Mouse (Mus musculus): ENCODE measurements around the gene Cx3cr1. TPM values are rescaled to one million over a fixed set of nuclear protein-coding genes. Genes with fewer than 3 reads are reported as not detected.

Cx3cr1 gene
- 2.8 and 4.7 TPM in 2 replicates for polyA plus RNA-seq (2012; rRNA removed)

GRCm38 (mm10) chr9:120069779-120070178, at the start of gene Cx3cr1:
Gene Cx3cr1, minus strand, starts transcription at chr9:120069879.

GRCm38 (mm10) chr9:120110211-120111018, 40.7 kb upstream of the Cx3cr1 start, which contains the start of gene Slc25a38:
Gene Slc25a38, plus strand, starts transcription at chr9:120110374.

GRCm38 (mm10) chr9:120091696-120092238, 22.1 kb upstream of the Cx3cr1 start, which contains the start of gene Ccr8:
Gene Ccr8, plus strand, starts transcription at chr9:120092114.

GRCm38 (mm10) chr9:120023086-120023811, 46.4 kb downstream of the Cx3cr1 start, which contains the start of gene Xirp1:
Gene Xirp1, minus strand, starts transcription at chr9:120023598.

GRCm38 (mm10) chr9:119984536-119985011, 85.1 kb downstream of the Cx3cr1 start, which contains the start of gene Csrnp1:
Gene Csrnp1, minus strand, starts transcription at chr9:119984658.

GRCm38 (mm10) chr9:119937005-119937773, 132.5 kb downstream of the Cx3cr1 start, which contains the start of the genes Gorasp1 and Ttc21a:
Gene Gorasp1, minus strand, starts transcription at chr9:119937565.
Gene Ttc21a, plus strand, starts transcription at chr9:119937606.

GRCm38 (mm10) chr9:119894339-119895009, 175.2 kb downstream of the Cx3cr1 start, which contains the start of gene Wdr48:
Gene Wdr48, plus strand, starts transcription at chr9:119894878.

Other genes starting within 250 kb of the Cx3cr1 start
- 0.31 and 0.40 TPM in 2 replicates for gene Scn11a, start 244.4 kb downstream of the Cx3cr1 start, polyA plus RNA-seq (2012; rRNA removed)
- 66.8 and 74.7 TPM in 2 replicates for gene Wdr48, start 175.0 kb downstream of the Cx3cr1 start, polyA plus RNA-seq (2012; rRNA removed)
- gene Gorasp1, start 132.3 kb downstream of the Cx3cr1 start, polyA plus RNA-seq (2012; rRNA removed), result 13.2 and 16.4 TPM in 2 replicates
- 0.42 and 0.47 TPM in 2 replicates for gene Ttc21a, start 132.3 kb downstream of the Cx3cr1 start, polyA plus RNA-seq (2012; rRNA removed)
- gene Csrnp1, start 85.2 kb downstream of the Cx3cr1 start, polyA plus RNA-seq (2012; rRNA removed), result 4.1 and 4.9 TPM in 2 replicates
- 0.37 and 0.86 TPM in 2 replicates for gene Xirp1, start 46.3 kb downstream of the Cx3cr1 start, polyA plus RNA-seq (2012; rRNA removed)
- gene Ccr8, start 22.2 kb upstream of the Cx3cr1 start, polyA plus RNA-seq (2012; rRNA removed), result not detected in 2 replicates
- 34.7 and 35.3 TPM in 2 replicates for gene Slc25a38, start 40.5 kb upstream of the Cx3cr1 start, polyA plus RNA-seq (2012; rRNA removed)
- 2,315 and 2,737 TPM in 2 replicates for gene Rpsa, start 57.8 kb upstream of the Cx3cr1 start, polyA plus RNA-seq (2012; rRNA removed)
- gene Mobp, start 79.8 kb upstream of the Cx3cr1 start, polyA plus RNA-seq (2012; rRNA removed), result 0.24 and 0.30 TPM in 2 replicates
- gene Myrip, start 231.6 kb upstream of the Cx3cr1 start, polyA plus RNA-seq (2012; rRNA removed), result 0.97 and 1.6 TPM in 2 replicates

All from central nervous system, embryonic 11.5 days (tissue).